Mouse (Mus musculus) embryonic fibroblast, embryonic 13.5 days (primary cell): ENCODE results near the gene F2rl2.

Experiments
- CTCF ChIP-seq: IDR thresholded peaks from 2 replicates; pipeline ENCODE4 v1.5.1; 2011; ENCODE audit warnings: mild to moderate bottlenecking, control low read depth, low read length, moderate library complexity, borderline replicate concordance; ENCODE audit not compliant: insufficient read depth
- POLR2A ChIP-seq: IDR thresholded peaks from 2 replicates; pipeline ENCODE4 v1.6.1; 2011; ENCODE audit warnings: low read depth, mild to moderate bottlenecking, control low read depth, low read length, moderate library complexity

DNA sequence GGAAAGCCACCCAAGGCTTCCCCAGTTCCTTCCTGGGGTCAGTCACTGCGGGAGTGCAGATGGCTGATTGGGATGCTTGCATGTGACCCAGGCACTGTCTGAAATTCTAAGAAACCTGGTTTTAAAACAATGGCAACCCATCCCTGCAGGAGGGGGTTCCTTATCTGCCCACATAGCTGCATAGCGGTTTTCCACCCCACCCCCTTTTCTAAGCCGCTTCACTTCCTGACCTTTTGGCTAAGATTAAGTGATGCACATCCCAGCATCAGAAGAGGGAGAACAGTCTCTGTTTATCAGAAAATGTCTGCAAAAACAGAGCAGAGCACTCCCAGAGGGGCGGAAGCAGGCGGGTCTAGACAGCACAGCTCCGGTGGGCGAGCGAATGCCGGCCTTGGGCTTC, 39.5 kb upstream of the F2rl2 start:
- no peak for TF ChIP-seq POLR2A
- TF ChIP-seq CTCF, result no peak
